Mouse (Mus musculus) layer of hippocampus, postnatal 25 days (tissue): Measurements from ENCODE around the gene Ankrd7. TPM values are rescaled to one million over a fixed set of nuclear protein-coding genes. Genes with fewer than 3 reads are reported as not detected.
"Not testable (repeated sequence)": the region's sequence is repeated elsewhere in the genome, so short reads cannot be mapped to it uniquely, and the experiment has no call there.

ENCODE experiments used
- DNase-seq, 2 experiments: peaks; one replicate each; pipeline ENCODE4 v3.0.0; 2022; ENCODE audit warnings: mixed read lengths in 2 of 2, low spot score in 1 of 2; ENCODE audit errors: extremely low spot score in 1 of 2
- total RNA-seq, 2 experiments: library from RNA; stranded (reverse); gene quantifications; 2 replicates each; pipeline ENCODE4 v1.2.3; 2021

Gene Ankrd7
- not detected for total RNA-seq

- DNase-seq, result no peak
Measured at GRCm38 (mm10) chr6:18866018-18866417, at the start of gene Ankrd7. Ankrd7 (plus strand) TSS chr6:18866318.

GRCm38 (mm10) chr6:18819343-18819742 is 46.8 kb upstream of the Ankrd7 start:
- DNase-seq, result peak; percentile 45 to 80

GRCm38 (mm10) chr6:18820246-18820645 is 45.9 kb upstream of the Ankrd7 start:
- DNase-seq, result no peak

- no peak for DNase-seq
Measured at GRCm38 (mm10) chr6:18822812-18823211, 43.3 kb upstream of the Ankrd7 start.

GRCm38 (mm10) chr6:18832958-18833357 is 33.2 kb upstream of the Ankrd7 start:
- no peak for DNase-seq

- not testable (repeated sequence) for DNase-seq
Measured at GRCm38 (mm10) chr6:18844529-18844928, 21.6 kb upstream of the Ankrd7 start.

- not testable (repeated sequence) for DNase-seq
Measured at GRCm38 (mm10) chr6:18845571-18845970, 20.5 kb upstream of the Ankrd7 start.

- DNase-seq, result peak; percentile 89 to 91
Measured at GRCm38 (mm10) chr6:18848051-18848701, 17.9 kb upstream of the Ankrd7 start, which contains the start of gene Lsm8. Lsm8 (plus strand) TSS chr6:18848579.

- no peak for DNase-seq
Measured at GRCm38 (mm10) chr6:18848702-18849061, 17.4 kb upstream of the Ankrd7 start.

GRCm38 (mm10) chr6:18855323-18855722 is 10.8 kb upstream of the Ankrd7 start:
- no peak for DNase-seq

- no peak for DNase-seq
Measured at GRCm38 (mm10) chr6:18856487-18857078, 9.5 kb upstream of the Ankrd7 start.

- DNase-seq, result no peak
Measured at GRCm38 (mm10) chr6:18889030-18889429, 22.9 kb downstream of the Ankrd7 start.

GRCm38 (mm10) chr6:18894142-18894541 is 28.0 kb downstream of the Ankrd7 start:
- DNase-seq, result no peak

GRCm38 (mm10) chr6:18907173-18907572 is 41.1 kb downstream of the Ankrd7 start:
- DNase-seq, result no peak

- DNase-seq, result no peak
Measured at GRCm38 (mm10) chr6:18913179-18913578, 47.1 kb downstream of the Ankrd7 start.

- DNase-seq, result no peak
Measured at GRCm38 (mm10) chr6:18916021-18916420, 49.9 kb downstream of the Ankrd7 start.

GRCm38 (mm10) chr6:18916471-18916870 is 50.4 kb downstream of the Ankrd7 start:
- DNase-seq, result no peak

Other genes with a start within 250 kb of the Ankrd7 start
- gene Lsm8, start 17.7 kb upstream of the Ankrd7 start, total RNA-seq, result 10 to 100 TPM; 38.6 to 50.0 TPM